Mouse (Mus musculus) CD4-positive, CD25-positive, alpha-beta regulatory T cell, adult 4 months (primary cell): ENCODE results near the gene Caly. TPM values are rescaled to one million over a fixed set of nuclear protein-coding genes. Genes with fewer than 3 reads are reported as not detected.

Experiments
- ATAC-seq: one replicate; pipeline ENCODE4 v1.8.0; 2017
- polyA plus RNA-seq, 2 experiments: library from polyadenylated mRNA; unstranded; fragments of 100-300 nt; shearing (Covaris generic); gene quantifications; one replicate each; pipeline ENCODE4 v1.2.1; 2017

Gene Caly
- polyA plus RNA-seq, 2 experiments from 2014 or later = not detected

GRCm38 (mm10) chr7:140036281-140037170 lies 45.8 kb downstream of the Caly start, which contains the start of the genes Zfp511 and Tubgcp2:
Gene Zfp511, plus strand, starts transcription at chr7:140036391.
Gene Tubgcp2, minus strand, starts transcription at chr7:140036669.
- peak; percentile 89 for ATAC-seq

GRCm38 (mm10) chr7:140035456-140035855 lies 46.9 kb downstream of the Caly start:
- ATAC-seq = no peak

GRCm38 (mm10) chr7:140033386-140033785 lies 49.0 kb downstream of the Caly start:
- no peak for ATAC-seq

- no peak for ATAC-seq
Observed at GRCm38 (mm10) chr7:140032366-140032765, 50.0 kb downstream of the Caly start.

GRCm38 (mm10) chr7:140031771-140032170 lies 50.6 kb downstream of the Caly start:
- no peak for ATAC-seq

Other genes starting within 250 kb of the Caly start
- gene Adgra1, start 248.4 kb downstream of the Caly start, polyA plus RNA-seq = not detected
- gene Kndc1, start 187.9 kb downstream of the Caly start, polyA plus RNA-seq = under 1 TPM; 0.44 to 0.58 TPM
- gene Utf1, start 138.8 kb downstream of the Caly start, polyA plus RNA-seq = 1 to 10 TPM; 3.7 to 6.1 TPM
- 1 to 10 TPM in 1 of 2 experiments, under 1 TPM in 1; 0.46 to 1.6 TPM for gene 6430531B16Rik, start 103.8 kb downstream of the Caly start, polyA plus RNA-seq
- 10 to 100 TPM; 14.0 to 17.8 TPM for gene Adam8, start 90.0 kb downstream of the Caly start, polyA plus RNA-seq
- 10 to 100 TPM; 28.8 to 33.0 TPM for gene Zfp511, start 46.2 kb downstream of the Caly start, polyA plus RNA-seq
- gene Tubgcp2, start 45.9 kb downstream of the Caly start, polyA plus RNA-seq = 10 to 100 TPM; 29.2 to 52.0 TPM
- gene Msx3, start 33.5 kb downstream of the Caly start, polyA plus RNA-seq = under 1 TPM in 1 of 2 experiments, not detected in 1; 0.20 TPM
- gene Prap1, start 10.8 kb upstream of the Caly start, polyA plus RNA-seq = not detected
- gene Fuom, start 19.9 kb upstream of the Caly start, polyA plus RNA-seq = 1 to 10 TPM; 6.0 to 7.6 TPM
- 1 to 10 TPM; 2.4 to 3.7 TPM for gene Paox, start 33.3 kb upstream of the Caly start, polyA plus RNA-seq
- gene Echs1, start 33.9 kb upstream of the Caly start, polyA plus RNA-seq = 10 to 100 TPM; 69.1 to 90.2 TPM
- 10 to 100 TPM; 28.7 to 33.1 TPM for gene Mtg1, start 55.0 kb upstream of the Caly start, polyA plus RNA-seq
- gene Sprn, start 72.3 kb upstream of the Caly start, polyA plus RNA-seq = not detected
- not detected for gene Olfr522, start 82.2 kb upstream of the Caly start, polyA plus RNA-seq
- not detected for gene Olfr523, start 90.7 kb upstream of the Caly start, polyA plus RNA-seq
- gene Olfr524, start 123.4 kb upstream of the Caly start, polyA plus RNA-seq = not detected
- not detected for gene Cd163l1, start 135.7 kb upstream of the Caly start, polyA plus RNA-seq
- gene 5830411N06Rik, start 164.7 kb upstream of the Caly start, polyA plus RNA-seq = under 1 TPM; 0.25 to 0.66 TPM
- under 1 TPM; 0.20 to 0.35 TPM for gene Olfr525, start 238.3 kb upstream of the Caly start, polyA plus RNA-seq